Mouse (Mus musculus) liver, embryonic 11.5 days (tissue): Measurements from ENCODE around the gene Fam102a. TPM values are rescaled to one million over a fixed set of nuclear protein-coding genes. Genes with fewer than 3 reads are reported as not detected.

Experiments
- ATAC-seq: fragments of 200-750 bp; cut with Nextera tagmentation; replicated peaks from 2 replicates; pipeline ENCODE4 v1.8.0; 2017; ENCODE audit warnings: moderate number of reproducible peaks, mild to moderate bottlenecking, moderate TSS enrichment, moderate library complexity; ENCODE audit not compliant: low FRiP score
- DNase-seq: peaks from one replicate; pipeline ENCODE4 v3.0.0-alpha.2; 2017; ENCODE audit warnings: low spot score
- H3K27ac ChIP-seq: fragments of 300-500 bp; sonication (generic); 2 replicates; pipeline ENCODE4 v1.5.1; 2014; ENCODE audit warnings: mild to moderate bottlenecking, low read depth, low read length, control low read depth
- H3K27me3 ChIP-seq: fragments of 300-500 bp; sonication (generic); replicated peaks from 2 replicates; pipeline ENCODE4 v1.6.1; 2014; ENCODE audit warnings: low read length, mixed read lengths; ENCODE audit not compliant: control insufficient read depth, insufficient read depth
- H3K36me3 ChIP-seq: fragments of 300-500 bp; sonication (generic); 2 replicates; pipeline ENCODE4 v1.6.1; 2014; ENCODE audit warnings: mild to moderate bottlenecking, low read length, moderate library complexity, mixed read lengths; ENCODE audit not compliant: control insufficient read depth, insufficient read depth
- H3K4me1 ChIP-seq: fragments of 300-500 bp; sonication (generic); replicated peaks from 2 replicates; pipeline ENCODE4 v1.6.1; 2014; ENCODE audit warnings: low read length, mixed read lengths; ENCODE audit not compliant: control insufficient read depth, insufficient read depth
- H3K4me2 ChIP-seq: fragments of 300-500 bp; sonication (generic); 2 replicates; pipeline ENCODE4 v1.6.1; 2014; ENCODE audit warnings: mild to moderate bottlenecking, control low read depth, moderate library complexity
- H3K4me3 ChIP-seq: fragments of 300-500 bp; sonication (generic); 2 replicates; pipeline ENCODE4 v1.5.1; 2014; ENCODE audit warnings: low read depth, low read length, control low read depth
- H3K9ac ChIP-seq: fragments of 300-500 bp; sonication (generic); 2 replicates; pipeline ENCODE4 v1.6.1; 2014; ENCODE audit warnings: low read depth, low read length, control low read depth
- H3K9me3 ChIP-seq: fragments of 300-500 bp; sonication (generic); 2 replicates; pipeline ENCODE4 v1.6.1; 2016; ENCODE audit warnings: low read length, inconsistent platforms, mixed read lengths; ENCODE audit not compliant: control insufficient read depth
- WGBS: fragments of 180-500 bp; shearing (Covaris S2); extraction: QIAGEN DNeasy Blood & Tissue Kit; methylation state at CpG from one replicate; pipeline ENCODE4 v1.1.7; 2014; 5-methylcytosine and 5-hydroxymethylcytosine counted together
- polyA plus RNA-seq: library from polyadenylated mRNA; unstranded; fragments of >200 nt; fragmentation: Nextera tagmentation; extraction: Ambion mirVana; gene quantifications from 2 replicates; pipeline ENCODE4 v1.2.1, GENCODE M21; 2014

Fam102a gene
- polyA plus RNA-seq, 1 experiment from 2014 or later = 6.5 TPM

- H3K27me3 ChIP-seq = no peaks in the 10 kb centered on the region
- ATAC-seq (peak; percentile 48), DNase-seq (no peak)
- H3K4me1 ChIP-seq = peaks cover 47% of the 10 kb centered on the region
- H3K4me2 ChIP-seq = peak overlapping the region; percentile 96
- H3K9me3 ChIP-seq = no peaks in the 10 kb centered on the region
- peak overlapping the region; percentile 87 for H3K4me3 ChIP-seq
- peaks cover 3% of the 10 kb centered on the region; the same call in 1 of the 2 replicates for H3K36me3 ChIP-seq
- H3K27ac ChIP-seq = peak overlapping the region; percentile 77
- peak overlapping the region; percentile 83 for H3K9ac ChIP-seq
- 38% methylated on average over 18 of the region's 18 CpGs for WGBS
Observed at GRCm38 (mm10) chr2:32608778-32609435, 73.8 kb downstream of the Fam102a start.

GRCm38 (mm10) chr2:32610610-32611229, 75.6 kb downstream of the Fam102a start:
- Histone ChIP-seq H3K9ac (peak overlapping the region; percentile 44; the same call in 1 of the 2 replicates), H3K9me3 (no peaks in the 10 kb centered on the region), H3K4me2 (peak overlapping the region; percentile 76), H3K27me3 (no peaks in the 10 kb centered on the region), H3K4me3 (peak overlapping the region; percentile 50), H3K36me3 (peaks cover 15% of the 10 kb centered on the region), H3K4me1 (peaks cover 39% of the 10 kb centered on the region), H3K27ac (peak overlapping the region; percentile 50)
- DNase-seq (no peak), ATAC-seq (no peak)
- WGBS = 18% methylated on average over 23 of the region's 23 CpGs

- Histone ChIP-seq H3K27me3 (no peaks in the 10 kb centered on the region), H3K4me3 (no peak overlapping the region), H3K9me3 (no peaks in the 10 kb centered on the region), H3K36me3 (peaks cover 24% of the 10 kb centered on the region), H3K9ac (no peak overlapping the region), H3K4me2 (peak overlapping the region; percentile 29; the same call in 1 of the 2 replicates), H3K27ac (0 out of 2 replicates have a peak overlapping the region, but pooled peaks have one; percentile 6), H3K4me1 (peaks cover 39% of the 10 kb centered on the region)
- ATAC-seq (no peak; the same call in 1 of the 2 replicates), DNase-seq (no peak)
- 71% methylated on average over 26 of the region's 26 CpGs for WGBS
Observed at GRCm38 (mm10) chr2:32612274-32612673, 77.1 kb downstream of the Fam102a start.

GRCm38 (mm10) chr2:32617109-32617508, 82.0 kb downstream of the Fam102a start:
- no peak for DNase-seq
- Histone ChIP-seq H3K4me2 (no peak overlapping the region; the same call in 1 of the 2 replicates), H3K27ac (no peak overlapping the region), H3K9ac (no peak overlapping the region), H3K27me3 (no peaks in the 10 kb centered on the region), H3K36me3 (peaks cover 41% of the 10 kb centered on the region), H3K4me3 (no peak overlapping the region), H3K4me1 (peaks cover 29% of the 10 kb centered on the region), H3K9me3 (no peaks in the 10 kb centered on the region)
- ATAC-seq = no peak
- WGBS = 90% methylated on average over 1 of the region's 1 CpGs

- Histone ChIP-seq H3K4me2 (no peak overlapping the region), H3K4me3 (no peak overlapping the region), H3K36me3 (peaks cover 41% of the 10 kb centered on the region), H3K9ac (no peak overlapping the region), H3K27me3 (no peaks in the 10 kb centered on the region), H3K9me3 (no peaks in the 10 kb centered on the region), H3K4me1 (peaks cover 29% of the 10 kb centered on the region), H3K27ac (no peak overlapping the region)
- DNase-seq (no peak), ATAC-seq (no peak)
- WGBS = 95% methylated on average over 4 of the region's 4 CpGs
Observed at GRCm38 (mm10) chr2:32617601-32618000, 82.5 kb downstream of the Fam102a start.

GRCm38 (mm10) chr2:32618051-32618450, 82.9 kb downstream of the Fam102a start:
- no peaks in the 10 kb centered on the region for H3K27me3 ChIP-seq
- no peak overlapping the region for H3K4me2 ChIP-seq
- WGBS = 89% methylated on average over 9 of the region's 9 CpGs
- DNase-seq (no peak), ATAC-seq (no peak)
- no peaks in the 10 kb centered on the region for H3K9me3 ChIP-seq
- H3K27ac ChIP-seq = no peak overlapping the region
- no peak overlapping the region for H3K4me3 ChIP-seq
- peaks cover 29% of the 10 kb centered on the region for H3K4me1 ChIP-seq
- peaks cover 39% of the 10 kb centered on the region for H3K36me3 ChIP-seq
- no peak overlapping the region for H3K9ac ChIP-seq

Other genes starting within 250 kb of the Fam102a start
- gene Golga2, start 247.9 kb upstream of the Fam102a start, polyA plus RNA-seq = 18.8 and 19.7 TPM in 2 replicates
- 369 and 385 TPM in 2 replicates for gene Swi5, start 247.3 kb upstream of the Fam102a start, polyA plus RNA-seq
- gene Ciz1, start 183.0 kb upstream of the Fam102a start, polyA plus RNA-seq = 45.5 and 45.8 TPM in 2 replicates
- 9.3 and 10.0 TPM in 2 replicates for gene Dnm1, start 182.0 kb upstream of the Fam102a start, polyA plus RNA-seq
- gene 1110008P14Rik, start 153.4 kb upstream of the Fam102a start, polyA plus RNA-seq = 36.2 and 39.7 TPM in 2 replicates
- gene Lcn2, start 147.1 kb upstream of the Fam102a start, polyA plus RNA-seq = 8.0 and 9.9 TPM in 2 replicates
- 23.0 and 23.6 TPM in 2 replicates for gene Ptges2, start 139.4 kb upstream of the Fam102a start, polyA plus RNA-seq
- gene Naif1, start 84.9 kb upstream of the Fam102a start, polyA plus RNA-seq = 4.5 and 5.4 TPM in 2 replicates
- gene Slc25a25, start 83.9 kb upstream of the Fam102a start, polyA plus RNA-seq = 10.4 and 12.7 TPM in 2 replicates
- gene Dpm2, start 35.5 kb downstream of the Fam102a start, polyA plus RNA-seq = 100 and 109 TPM in 2 replicates
- gene Pip5kl1, start 39.5 kb downstream of the Fam102a start, polyA plus RNA-seq = 0.48 TPM in 1 of 2 replicates, not detected in the other
- not detected in 2 replicates for gene 9430097D07Rik, start 40.4 kb downstream of the Fam102a start, polyA plus RNA-seq
- 26.0 and 28.8 TPM in 2 replicates for gene St6galnac4, start 51.8 kb downstream of the Fam102a start, polyA plus RNA-seq
- gene St6galnac6, start 64.4 kb downstream of the Fam102a start, polyA plus RNA-seq = 9.6 and 10.6 TPM in 2 replicates
- 6.7 and 8.3 TPM in 2 replicates for gene Ak1, start 86.4 kb downstream of the Fam102a start, polyA plus RNA-seq
- gene Eng, start 111.3 kb downstream of the Fam102a start, polyA plus RNA-seq = 39.2 and 40.1 TPM in 2 replicates
- gene Fpgs, start 168.8 kb downstream of the Fam102a start, polyA plus RNA-seq = 46.2 and 47.1 TPM in 2 replicates
- 83.4 and 84.5 TPM in 2 replicates for gene Cdk9, start 177.7 kb downstream of the Fam102a start, polyA plus RNA-seq
- 13.4 and 14.2 TPM in 2 replicates for gene Sh2d3c, start 185.7 kb downstream of the Fam102a start, polyA plus RNA-seq
- gene 6330409D20Rik, start 205.7 kb downstream of the Fam102a start, polyA plus RNA-seq = 0.22 TPM in 1 of 2 replicates, not detected in the other
- gene Tor2a, start 221.9 kb downstream of the Fam102a start, polyA plus RNA-seq = 57.2 and 60.5 TPM in 2 replicates
- gene Ttc16, start 240.3 kb downstream of the Fam102a start, polyA plus RNA-seq = 0.30 and 0.31 TPM in 2 replicates
- gene Ptrh1, start 240.5 kb downstream of the Fam102a start, polyA plus RNA-seq = 4.9 and 5.8 TPM in 2 replicates
- 0.30 and 0.79 TPM in 2 replicates for gene Cfap157, start 249.1 kb downstream of the Fam102a start, polyA plus RNA-seq